Mouse (Mus musculus) macrophage (primary cell): ENCODE results near the gene Anapc1. TPM values are rescaled to one million over a fixed set of nuclear protein-coding genes. Genes with fewer than 3 reads are reported as not detected.

Source experiments
- H3K27ac ChIP-seq: fragments of 350-480 bp; formaldehyde crosslinking; 2 replicates; pipeline ENCODE4 v1.9.0; 2021
- H3K36me3 ChIP-seq: fragments of 350-480 bp; formaldehyde crosslinking; 2 replicates; pipeline ENCODE4 v1.9.0; 2021; ENCODE audit errors: inconsistent target
- H3K4me3 ChIP-seq: fragments of 350-480 bp; formaldehyde crosslinking; 2 replicates; pipeline ENCODE4 v1.9.0; 2021; ENCODE audit errors: inconsistent target
- H3K79me2 ChIP-seq: fragments of 350-480 bp; formaldehyde crosslinking; 2 replicates; pipeline ENCODE4 v1.9.0; 2021; ENCODE audit errors: inconsistent target
- WGBS: methylation state at CpG from one replicate; pipeline ENCODE4 v1.1.7; 2026; ENCODE audit warnings: inconsistent platforms; ENCODE audit not compliant: missing documents; 5-methylcytosine and 5-hydroxymethylcytosine counted together
- polyA plus RNA-seq: library from polyadenylated mRNA; stranded (reverse); fragments of 250-400 nt; gene quantifications from 3 replicates; pipeline ENCODE4 v1.2.4, GENCODE M21; 2018; ENCODE audit warnings: inconsistent platforms

Anapc1 gene
- polyA plus RNA-seq, 1 experiment from 2014 or later, result 41.8 TPM

DNA sequence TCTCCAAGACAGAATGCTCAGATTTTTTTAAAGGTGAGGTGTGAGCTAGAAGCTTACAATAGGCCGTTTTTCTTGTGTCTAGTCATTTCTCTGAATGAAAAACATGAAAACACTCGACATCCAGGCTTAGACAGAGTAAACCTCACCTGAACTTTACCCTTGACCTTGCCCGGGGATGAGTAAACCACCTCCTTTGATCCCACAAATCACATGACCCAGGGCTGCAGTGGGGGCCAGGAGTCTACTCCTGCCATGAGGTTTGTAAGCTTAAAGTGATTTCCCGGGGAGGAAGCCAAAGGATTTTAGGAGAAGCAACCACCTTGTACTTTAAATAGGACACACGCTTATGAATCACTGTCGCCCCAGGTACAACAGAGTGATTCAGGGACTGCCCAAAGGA, 119.2 kb downstream of the Anapc1 start:
- H3K27ac ChIP-seq, result no peak overlapping the region

DNA sequence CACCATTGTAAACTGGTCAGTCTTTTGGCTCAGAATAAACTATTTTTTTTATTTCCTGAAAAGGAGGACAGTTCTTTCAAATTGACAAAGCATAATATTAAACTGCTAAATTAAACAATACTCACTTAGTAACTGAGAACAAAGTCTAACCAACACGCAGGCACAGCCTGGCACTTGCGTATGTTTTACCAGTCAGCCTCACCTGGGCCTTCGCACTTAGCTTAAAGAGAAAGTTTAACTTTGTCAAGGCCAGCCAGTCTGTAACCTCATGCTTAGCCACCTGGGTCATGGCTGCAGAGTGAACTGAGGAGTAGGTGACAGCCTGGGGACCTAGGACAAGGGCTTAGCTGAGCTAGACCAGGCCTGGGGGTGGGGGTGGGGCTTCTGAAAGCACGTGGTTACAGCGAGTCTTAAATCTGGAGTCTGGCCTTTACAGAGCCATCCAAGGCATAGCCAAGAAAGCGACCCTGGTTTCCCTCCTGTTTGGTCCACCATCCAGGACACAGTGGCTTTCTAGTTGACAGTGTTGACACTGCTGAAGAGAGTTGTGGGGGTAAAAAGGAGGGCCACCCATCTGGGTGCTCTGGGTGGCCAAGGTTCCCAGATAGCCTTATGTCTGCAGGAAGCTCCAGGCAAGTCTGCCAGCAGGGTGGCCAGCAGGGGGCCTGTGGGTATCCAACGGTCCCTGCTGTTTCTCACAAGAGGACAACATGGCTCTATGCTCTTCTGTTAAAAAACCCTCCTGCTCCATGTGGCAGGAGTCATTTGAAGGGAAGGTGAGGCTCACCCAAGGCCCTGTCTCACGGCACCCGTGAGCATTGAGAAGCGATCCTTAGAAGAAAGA, 120.7 kb downstream of the Anapc1 start:
- Histone ChIP-seq H3K4me3 (no peak overlapping the region), H3K36me3 (no peaks in the 10 kb centered on the region), H3K79me2 (no peaks in the 10 kb centered on the region), H3K27ac (no peak overlapping the region)
- WGBS, result 76% methylated on average over 10 of the region's 10 CpGs

More for the DNA sequence above, 119.2 kb downstream of the Anapc1 start:
- no peaks in the 10 kb centered on the region for H3K79me2 ChIP-seq
- no peak overlapping the region for H3K4me3 ChIP-seq
- whole genome bisulfite sequencing, result 95% methylated on average over 6 of the region's 6 CpGs
- H3K36me3 ChIP-seq, result no peaks in the 10 kb centered on the region

DNA sequence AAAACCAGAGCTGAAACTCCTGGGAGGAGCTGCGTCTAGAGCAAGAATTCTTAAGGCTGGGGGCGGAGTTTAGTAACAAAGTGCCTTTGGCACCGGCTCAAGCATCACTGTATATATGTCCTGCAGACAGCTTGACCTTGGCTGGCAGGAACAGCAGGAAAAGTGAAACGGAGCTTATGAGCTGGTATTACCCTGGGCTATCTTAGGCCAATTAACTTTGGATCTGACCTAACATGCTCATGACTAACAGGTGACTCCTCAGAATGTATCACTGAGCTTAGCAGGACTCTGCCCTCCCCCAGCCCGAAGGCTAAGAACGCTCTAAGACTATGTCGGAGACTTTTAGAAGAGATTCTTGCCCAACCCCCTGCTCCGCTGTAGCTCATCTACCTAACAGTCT, 121.3 kb downstream of the Anapc1 start:
- no peaks in the 10 kb centered on the region for H3K79me2 ChIP-seq
- no peaks in the 10 kb centered on the region for H3K36me3 ChIP-seq
- H3K27ac ChIP-seq, result no peak overlapping the region
- 88% methylated on average over 8 of the region's 8 CpGs for WGBS
- no peak overlapping the region for H3K4me3 ChIP-seq

DNA sequence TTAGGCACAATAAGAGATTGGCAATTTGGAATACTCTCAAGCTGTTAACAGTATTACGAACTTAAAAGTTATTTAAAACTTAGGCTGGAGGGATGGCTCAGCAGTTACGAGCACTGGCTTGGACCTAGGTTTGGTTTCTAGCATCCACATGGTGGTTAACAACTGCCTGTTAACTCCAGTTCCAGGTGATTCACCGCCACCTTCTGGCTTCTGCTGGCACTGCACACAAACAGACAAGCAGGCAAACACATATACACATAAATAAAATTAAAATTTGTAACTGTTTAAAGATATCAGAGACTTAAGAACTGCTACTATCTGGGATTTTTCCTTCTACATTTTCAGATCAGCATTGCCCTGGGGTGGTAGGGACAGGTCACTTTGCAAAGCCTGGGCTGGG, 123.0 kb downstream of the Anapc1 start:
- Histone ChIP-seq H3K4me3 (no peak overlapping the region), H3K79me2 (no peaks in the 10 kb centered on the region), H3K36me3 (no peaks in the 10 kb centered on the region), H3K27ac (no peak overlapping the region)
- 94% methylated on average over 3 of the region's 3 CpGs for WGBS

Other genes starting within 250 kb of the Anapc1 start
- not detected in 3 replicates for gene Spdye4c, start 96.2 kb downstream of the Anapc1 start, polyA plus RNA-seq
- 63.8 to 164 TPM (median 95.9 TPM) in 3 replicates for gene Mertk, start 11.6 kb upstream of the Anapc1 start, polyA plus RNA-seq
- 32.3 to 57.1 TPM (median 34.6 TPM) in 3 replicates for gene Tmem87b, start 130.7 kb upstream of the Anapc1 start, polyA plus RNA-seq
- gene Fbln7, start 175.6 kb upstream of the Anapc1 start, polyA plus RNA-seq, result not detected in 3 replicates